Mouse (Mus musculus): ENCODE results near the gene Nfia.

Gene Nfia

GRCm38 (mm10) chr4:97900256-97900944 lies 127.9 kb downstream of the Nfia start:
- no peaks in the 10 kb centered on the region for H3K36me3 ChIP-seq (ENCODE audit: insufficient read depth, low read length)
- H3K27me3 ChIP-seq (ENCODE audit: insufficient read depth, low read length) = no peaks in the 10 kb centered on the region
- no peaks in the 10 kb centered on the region for H3K9me3 ChIP-seq (ENCODE audit: low read length)
- no peak for TF ChIP-seq NANOG (IDR thresholded peaks at IDR 0.05; ENCODE audit: borderline replicate concordance, low read length)
- no peak for TF ChIP-seq CTCF (conservative IDR thresholded peaks at IDR 0.05; ENCODE audit: low read length)
- TF ChIP-seq POU5F1 (IDR thresholded peaks at IDR 0.05; ENCODE audit: borderline replicate concordance, low read length) = no peak
- H3K4me3 ChIP-seq (replicated peaks; ENCODE audit: low read length) = no peak overlapping the region
- H3K4me1 ChIP-seq (replicated peaks; ENCODE audit: low read depth, low read length) = no peaks in the 10 kb centered on the region

- Histone ChIP-seq H3K9me3 (ENCODE audit: low read length) (no peaks in the 10 kb centered on the region), H3K27me3 (ENCODE audit: insufficient read depth, low read length) (peaks cover 4% of the 10 kb centered on the region), H3K4me1 (replicated peaks; ENCODE audit: low read depth, low read length) (0 out of 2 replicates have a peak, but pooled peaks cover 3% of the 10 kb centered on the region), H3K4me3 (replicated peaks; ENCODE audit: low read length) (no peak overlapping the region), H3K36me3 (ENCODE audit: insufficient read depth, low read length) (no peaks in the 10 kb centered on the region)
- TF ChIP-seq POU5F1 (IDR thresholded peaks at IDR 0.05; ENCODE audit: borderline replicate concordance, low read length) (no peak), NANOG (IDR thresholded peaks at IDR 0.05; ENCODE audit: borderline replicate concordance, low read length) (no peak), CTCF (conservative IDR thresholded peaks at IDR 0.05; ENCODE audit: low read length) (no peak)
These were observed 133.3 kb downstream of the Nfia start for GRCm38 (mm10) chr4:97905826-97906225.

GRCm38 (mm10) chr4:97908576-97909147 lies 136.1 kb downstream of the Nfia start:
- H3K4me3 ChIP-seq (replicated peaks; ENCODE audit: low read length) = no peak overlapping the region
- H3K27me3 ChIP-seq (ENCODE audit: insufficient read depth, low read length) = peaks cover 4% of the 10 kb centered on the region
- no peaks in the 10 kb centered on the region for H3K9me3 ChIP-seq (ENCODE audit: low read length)
- no peaks in the 10 kb centered on the region for H3K36me3 ChIP-seq (ENCODE audit: insufficient read depth, low read length)
- no peak for TF ChIP-seq NANOG (IDR thresholded peaks at IDR 0.05; ENCODE audit: borderline replicate concordance, low read length)
- no peak for TF ChIP-seq CTCF (conservative IDR thresholded peaks at IDR 0.05; ENCODE audit: low read length)
- TF ChIP-seq POU5F1 (IDR thresholded peaks at IDR 0.05; ENCODE audit: borderline replicate concordance, low read length) = no peak
- 0 out of 2 replicates have a peak, but pooled peaks cover 6% of the 10 kb centered on the region for H3K4me1 ChIP-seq (replicated peaks; ENCODE audit: low read depth, low read length)

GRCm38 (mm10) chr4:97910115-97910776 lies 137.7 kb downstream of the Nfia start:
- Histone ChIP-seq H3K4me1 (replicated peaks; ENCODE audit: low read depth, low read length) (0 out of 2 replicates have a peak, but pooled peaks cover 6% of the 10 kb centered on the region), H3K9me3 (ENCODE audit: low read length) (no peaks in the 10 kb centered on the region), H3K4me3 (replicated peaks; ENCODE audit: low read length) (peak overlapping the region; percentile 53), H3K36me3 (ENCODE audit: insufficient read depth, low read length) (no peaks in the 10 kb centered on the region), H3K27me3 (ENCODE audit: insufficient read depth, low read length) (peaks cover 4% of the 10 kb centered on the region)
- TF ChIP-seq CTCF (conservative IDR thresholded peaks at IDR 0.05; ENCODE audit: low read length) (no peak), POU5F1 (IDR thresholded peaks at IDR 0.05; ENCODE audit: borderline replicate concordance, low read length) (no peak), NANOG (IDR thresholded peaks at IDR 0.05; ENCODE audit: borderline replicate concordance, low read length) (no peak)

GRCm38 (mm10) chr4:97910777-97911580 lies 138.4 kb downstream of the Nfia start:
- Histone ChIP-seq H3K27me3 (ENCODE audit: insufficient read depth, low read length) (peaks cover 4% of the 10 kb centered on the region), H3K9me3 (ENCODE audit: low read length) (no peaks in the 10 kb centered on the region), H3K36me3 (ENCODE audit: insufficient read depth, low read length) (no peaks in the 10 kb centered on the region), H3K4me3 (replicated peaks; ENCODE audit: low read length) (peak overlapping the region; percentile 53), H3K4me1 (replicated peaks; ENCODE audit: low read depth, low read length) (0 out of 2 replicates have a peak, but pooled peaks cover 6% of the 10 kb centered on the region)
- TF ChIP-seq NANOG (IDR thresholded peaks at IDR 0.05; ENCODE audit: borderline replicate concordance, low read length) = no peak
- no peak for TF ChIP-seq POU5F1 (IDR thresholded peaks at IDR 0.05; ENCODE audit: borderline replicate concordance, low read length)
- TF ChIP-seq CTCF (conservative IDR thresholded peaks at IDR 0.05; ENCODE audit: low read length) = no peak

- TF ChIP-seq NANOG (IDR thresholded peaks at IDR 0.05; ENCODE audit: borderline replicate concordance, low read length) (no peak), CTCF (conservative IDR thresholded peaks at IDR 0.05; ENCODE audit: low read length) (no peak), POU5F1 (IDR thresholded peaks at IDR 0.05; ENCODE audit: borderline replicate concordance, low read length) (no peak)
- peaks cover 4% of the 10 kb centered on the region for H3K27me3 ChIP-seq (ENCODE audit: insufficient read depth, low read length)
- no peak overlapping the region for H3K4me3 ChIP-seq (replicated peaks; ENCODE audit: low read length)
- H3K36me3 ChIP-seq (ENCODE audit: insufficient read depth, low read length) = no peaks in the 10 kb centered on the region
- no peaks in the 10 kb centered on the region for H3K9me3 ChIP-seq (ENCODE audit: low read length)
- 0 out of 2 replicates have a peak, but pooled peaks cover 6% of the 10 kb centered on the region for H3K4me1 ChIP-seq (replicated peaks; ENCODE audit: low read depth, low read length)
These were observed 139.2 kb downstream of the Nfia start for GRCm38 (mm10) chr4:97911755-97912154.

GRCm38 (mm10) chr4:97912155-97912554 lies 139.6 kb downstream of the Nfia start:
- no peaks in the 10 kb centered on the region for H3K36me3 ChIP-seq (ENCODE audit: insufficient read depth, low read length)
- H3K4me3 ChIP-seq (replicated peaks; ENCODE audit: low read length) = no peak overlapping the region
- 0 out of 2 replicates have a peak, but pooled peaks cover 6% of the 10 kb centered on the region for H3K4me1 ChIP-seq (replicated peaks; ENCODE audit: low read depth, low read length)
- TF ChIP-seq POU5F1 (IDR thresholded peaks at IDR 0.05; ENCODE audit: borderline replicate concordance, low read length) = no peak
- no peaks in the 10 kb centered on the region for H3K9me3 ChIP-seq (ENCODE audit: low read length)
- H3K27me3 ChIP-seq (ENCODE audit: insufficient read depth, low read length) = peaks cover 4% of the 10 kb centered on the region

GRCm38 (mm10) chr4:97912560-97912959 lies 140.0 kb downstream of the Nfia start:
- Histone ChIP-seq H3K36me3 (ENCODE audit: insufficient read depth, low read length) (no peaks in the 10 kb centered on the region), H3K9me3 (ENCODE audit: low read length) (no peaks in the 10 kb centered on the region), H3K4me1 (replicated peaks; ENCODE audit: low read depth, low read length) (0 out of 2 replicates have a peak, but pooled peaks cover 6% of the 10 kb centered on the region), H3K4me3 (replicated peaks; ENCODE audit: low read length) (no peak overlapping the region), H3K27me3 (ENCODE audit: insufficient read depth, low read length) (peaks cover 4% of the 10 kb centered on the region)
- TF ChIP-seq POU5F1 (IDR thresholded peaks at IDR 0.05; ENCODE audit: borderline replicate concordance, low read length) (no peak), NANOG (IDR thresholded peaks at IDR 0.05; ENCODE audit: borderline replicate concordance, low read length) (no peak), CTCF (conservative IDR thresholded peaks at IDR 0.05; ENCODE audit: low read length) (no peak)
